Mouse (Mus musculus) adipose tissue, adult 10 weeks (tissue): ENCODE results near the gene Muc3. TPM values are rescaled to one million over a fixed set of nuclear protein-coding genes. Genes with fewer than 3 reads are reported as not detected.

Experiments used
- polyA plus RNA-seq: library from polyadenylated mRNA; stranded (reverse); fragments of 350-450 nt; fragmentation: Illumina TruSeq; extraction: RNeasy Lipid Tissue Mini Kit (QIAGEN cat#74804); gene quantifications from one replicate; pipeline ENCODE4 v1.2.3, GENCODE M21; 2014; ENCODE audit warnings: low read depth, low replicate concordance

Muc3 gene
- 0.58 TPM for polyA plus RNA-seq

GRCm38 (mm10) chr5:137149272-137149882 is at the start of gene Muc3:
Gene Muc3 (minus strand): TSS chr5:137149322.

GRCm38 (mm10) chr5:137115866-137116847 is 33.0 kb downstream of the Muc3 start, which contains the start of gene Trim56:
Gene Trim56 (minus strand): TSS chr5:137116209.

Other genes with a start within 250 kb of the Muc3 start
- 34.6 TPM for gene Ift22, start 241.2 kb downstream of the Muc3 start, polyA plus RNA-seq
- gene Fis1, start 196.0 kb downstream of the Muc3 start, polyA plus RNA-seq = 163 TPM
- gene Cldn15, start 182.7 kb downstream of the Muc3 start, polyA plus RNA-seq = 27.0 TPM
- 48.1 TPM for gene Plod3, start 162.3 kb downstream of the Muc3 start, polyA plus RNA-seq
- gene Znhit1, start 161.3 kb downstream of the Muc3 start, polyA plus RNA-seq = 55.9 TPM
- gene Vgf, start 122.9 kb downstream of the Muc3 start, polyA plus RNA-seq = not detected
- 63.5 TPM for gene Ap1s1, start 103.2 kb downstream of the Muc3 start, polyA plus RNA-seq
- 7.4 TPM for gene Serpine1, start 77.1 kb downstream of the Muc3 start, polyA plus RNA-seq
- 12.5 TPM for gene Trim56, start 33.1 kb downstream of the Muc3 start, polyA plus RNA-seq
- gene Muc3a, start 63.1 kb upstream of the Muc3 start, polyA plus RNA-seq = 0.52 TPM
- gene Ache, start 138.2 kb upstream of the Muc3 start, polyA plus RNA-seq = 0.71 TPM
- gene Ufsp1, start 145.3 kb upstream of the Muc3 start, polyA plus RNA-seq = 9.6 TPM
- 161 TPM for gene Srrt, start 158.4 kb upstream of the Muc3 start, polyA plus RNA-seq
- gene Trip6, start 165.1 kb upstream of the Muc3 start, polyA plus RNA-seq = 35.0 TPM
- 15.5 TPM for gene Slc12a9, start 184.3 kb upstream of the Muc3 start, polyA plus RNA-seq
- gene Ephb4, start 200.8 kb upstream of the Muc3 start, polyA plus RNA-seq = 15.4 TPM